Mouse (Mus musculus) MEL (cell line): Measurements from ENCODE around the gene Rpl35. TPM values are rescaled to one million over a fixed set of nuclear protein-coding genes. Genes with fewer than 3 reads are reported as not detected.

Experiments
- DNase-seq: peaks from one replicate; pipeline ENCODE4 v3.0.0; 2011; ENCODE audit warnings: low read depth, low spot score
- H3K27ac ChIP-seq: 2 replicates; pipeline ENCODE4 v1.5.1; 2012; ENCODE audit warnings: low read depth, mild to moderate bottlenecking, control low read depth, low read length, moderate library complexity; ENCODE audit not compliant: control insufficient read depth
- H3K27me3 ChIP-seq, 2 experiments: fragments of 150-350 bp in 1 of 2; sonication (generic) in 1 of 2; 2 replicates each; pipeline ENCODE4 v1.6.1; 2012; ENCODE audit warnings: low read length in 2 of 2, mild to moderate bottlenecking in 2 of 2, improper control_type of control experiment in 1 of 2, moderate library complexity in 1 of 2; ENCODE audit not compliant: insufficient read depth in 2 of 2, control insufficient read depth in 1 of 2
- H3K36me3 ChIP-seq, 2 experiments: 2 replicates each; pipeline ENCODE4 v1.6.1; 2012 to 2014; ENCODE audit warnings: low read length in 2 of 2, improper control_type of control experiment in 1 of 2, inconsistent platforms in 1 of 2, mild to moderate bottlenecking in 1 of 2; ENCODE audit not compliant: insufficient read depth in 2 of 2, control insufficient read depth in 1 of 2
- H3K4me1 ChIP-seq, 2 experiments: fragments of 150-350 bp in 1 of 2; sonication (generic) in 1 of 2; 2 replicates each; pipeline ENCODE4 v1.6.1; 2012; ENCODE audit warnings: low read length in 2 of 2, improper control_type of control experiment in 1 of 2, mild to moderate bottlenecking in 1 of 2; ENCODE audit not compliant: insufficient read depth in 2 of 2, control insufficient read depth in 1 of 2
- H3K4me3 ChIP-seq, 2 experiments: fragments of 150-350 bp in 1 of 2; sonication (generic) in 1 of 2; 2 replicates each; pipeline ENCODE4 v1.5.1; 2012; ENCODE audit warnings: low read depth in 2 of 2, low read length in 2 of 2, mild to moderate bottlenecking in 2 of 2, moderate library complexity in 2 of 2, control low read depth in 1 of 2, improper control_type of control experiment in 1 of 2; ENCODE audit not compliant: control insufficient read depth in 1 of 2, insufficient read depth in 1 of 2
- H3K79me2 ChIP-seq: 2 replicates; pipeline ENCODE4 v1.6.1; 2012; ENCODE audit warnings: mild to moderate bottlenecking, low read length, moderate library complexity; ENCODE audit not compliant: control insufficient read depth, poor library complexity, insufficient read depth
- H3K9ac ChIP-seq: 2 replicates; pipeline ENCODE4 v1.6.1; 2012; ENCODE audit warnings: low read depth, mild to moderate bottlenecking, control low read depth, low read length, moderate library complexity; ENCODE audit not compliant: control insufficient read depth, poor library complexity, severe bottlenecking
- H3K9me3 ChIP-seq: fragments of 150-350 bp; sonication (generic); replicated peaks from 2 replicates; pipeline ENCODE4 v1.6.1; 2012; ENCODE audit warnings: mild to moderate bottlenecking, low read length, improper control_type of control experiment, moderate library complexity; ENCODE audit not compliant: insufficient read depth
- BHLHE40 ChIP-seq: IDR thresholded peaks from 2 replicates; pipeline ENCODE4 v1.6.1; 2012; ENCODE audit warnings: low read depth, mild to moderate bottlenecking, inconsistent platforms, low read length, improper control_type of control experiment, borderline replicate concordance
- CHD1 ChIP-seq: IDR thresholded peaks from 2 replicates; pipeline ENCODE4 v1.6.1; 2012; ENCODE audit warnings: low read depth, mild to moderate bottlenecking, inconsistent platforms, low read length, improper control_type of control experiment
- CHD2 ChIP-seq: IDR thresholded peaks from 2 replicates; pipeline ENCODE4 v1.6.1; 2011; ENCODE audit warnings: low read length, improper control_type of control experiment
- CTCF ChIP-seq, 3 experiments: IDR thresholded peaks in 2 of 3; conservative IDR thresholded peaks in 1 of 3; 2 replicates each; pipeline ENCODE4 v1.5.1; 2011 to 2012; ENCODE audit warnings: low read length in 3 of 3, low read depth in 2 of 3, mild to moderate bottlenecking in 2 of 3, improper control_type of control experiment in 1 of 3, inconsistent platforms in 1 of 3, mixed read lengths in 1 of 3, moderate library complexity in 1 of 3; ENCODE audit not compliant: control insufficient read depth in 1 of 3, insufficient read depth in 1 of 3, poor library complexity in 1 of 3, severe bottlenecking in 1 of 3
- E2F4 ChIP-seq: IDR thresholded peaks from 2 replicates; pipeline ENCODE4 v1.6.1; 2011; ENCODE audit warnings: low read depth, low read length, improper control_type of control experiment, borderline replicate concordance
- ELF1 ChIP-seq: IDR thresholded peaks from 2 replicates; pipeline ENCODE4 v1.6.1; 2014; ENCODE audit warnings: low read depth, mild to moderate bottlenecking, inconsistent platforms, low read length, improper control_type of control experiment, moderate library complexity
- EP300 ChIP-seq, 2 experiments: IDR thresholded peaks; 2 replicates each; pipeline ENCODE4 v1.6.1; 2011; ENCODE audit warnings: improper control_type of control experiment in 2 of 2, low read length in 2 of 2, low read depth in 1 of 2, mild to moderate bottlenecking in 1 of 2
- ETS1 ChIP-seq: IDR thresholded peaks from 2 replicates; pipeline ENCODE4 v1.6.1; 2012; ENCODE audit warnings: low read depth, mild to moderate bottlenecking, inconsistent platforms, low read length, improper control_type of control experiment, moderate library complexity
- GABPA ChIP-seq: IDR thresholded peaks from 2 replicates; pipeline ENCODE4 v1.6.1; 2012; ENCODE audit warnings: low read depth, mild to moderate bottlenecking, inconsistent platforms, low read length, improper control_type of control experiment, moderate library complexity
- HCFC1 ChIP-seq: IDR thresholded peaks from 2 replicates; pipeline ENCODE4 v1.6.1; 2012; ENCODE audit warnings: low read depth, mild to moderate bottlenecking, inconsistent platforms, low read length, improper control_type of control experiment, moderate library complexity
- JUND ChIP-seq: IDR thresholded peaks from 2 replicates; pipeline ENCODE4 v1.6.1; 2011; ENCODE audit warnings: low read depth, mild to moderate bottlenecking, improper control_type of control experiment, low read length
- MAFK ChIP-seq: IDR thresholded peaks from 2 replicates; pipeline ENCODE4 v1.6.1; 2011; ENCODE audit warnings: low read depth, mild to moderate bottlenecking, low read length, improper control_type of control experiment, borderline replicate concordance
- MAX ChIP-seq: IDR thresholded peaks from 2 replicates; pipeline ENCODE4 v1.6.1; 2011; ENCODE audit warnings: low read length, improper control_type of control experiment
- MAZ ChIP-seq: IDR thresholded peaks from 2 replicates; pipeline ENCODE4 v1.6.1; 2012; ENCODE audit warnings: low read depth, mild to moderate bottlenecking, inconsistent platforms, low read length, improper control_type of control experiment
- MEF2A ChIP-seq: IDR thresholded peaks from 2 replicates; pipeline ENCODE4 v1.6.1; 2014; ENCODE audit warnings: low read depth, mild to moderate bottlenecking, inconsistent platforms, low read length, improper control_type of control experiment; ENCODE audit not compliant: poor library complexity, insufficient replicate concordance, severe bottlenecking; ENCODE audit errors: extremely low read depth
- MXI1 ChIP-seq: IDR thresholded peaks from 2 replicates; pipeline ENCODE4 v1.6.1; 2011; ENCODE audit warnings: mild to moderate bottlenecking, low read depth, low read length, improper control_type of control experiment
- MYB ChIP-seq: IDR thresholded peaks from 2 replicates; pipeline ENCODE4 v1.6.1; 2011; ENCODE audit warnings: mild to moderate bottlenecking, low read depth, low read length, improper control_type of control experiment
- MYC ChIP-seq: IDR thresholded peaks from 2 replicates; pipeline ENCODE4 v1.6.1; 2011; ENCODE audit warnings: low read depth, mild to moderate bottlenecking, low read length, improper control_type of control experiment, moderate library complexity
- NELFE ChIP-seq: IDR thresholded peaks from 2 replicates; pipeline ENCODE4 v1.6.1; 2011; ENCODE audit warnings: low read depth, low read length, improper control_type of control experiment
- NRF1 ChIP-seq: IDR thresholded peaks from 2 replicates; pipeline ENCODE4 v1.6.1; 2014; ENCODE audit warnings: low read depth, mild to moderate bottlenecking, inconsistent platforms, low read length, improper control_type of control experiment, moderate library complexity; ENCODE audit not compliant: poor library complexity, insufficient read depth, severe bottlenecking
- POLR2A ChIP-seq, 2 experiments: IDR thresholded peaks; 2 replicates each; pipeline ENCODE4 v1.6.1; 2011 to 2012; ENCODE audit warnings: low read length in 2 of 2, mild to moderate bottlenecking in 2 of 2, control low read depth in 1 of 2, improper control_type of control experiment in 1 of 2, low read depth in 1 of 2, moderate library complexity in 1 of 2; ENCODE audit not compliant: control insufficient read depth in 1 of 2, insufficient read depth in 1 of 2, poor library complexity in 1 of 2
- POLR2AphosphoS2 ChIP-seq: IDR thresholded peaks from 2 replicates; pipeline ENCODE4 v1.6.1; 2011; ENCODE audit warnings: low read length, improper control_type of control experiment
- POLR2AphosphoS5 ChIP-seq: IDR thresholded peaks from 2 replicates; pipeline ENCODE4 v1.6.1; 2012; ENCODE audit warnings: low read depth, borderline replicate concordance, mild to moderate bottlenecking, inconsistent platforms, low read length, moderate library complexity, mixed read lengths
- RAD21 ChIP-seq: IDR thresholded peaks from 2 replicates; pipeline ENCODE4 v1.6.1; 2011; ENCODE audit warnings: mild to moderate bottlenecking, low read depth, low read length, improper control_type of control experiment
- RCOR1 ChIP-seq: IDR thresholded peaks from 2 replicates; pipeline ENCODE4 v1.6.1; 2012; ENCODE audit warnings: low read depth, mild to moderate bottlenecking, inconsistent platforms, low read length, improper control_type of control experiment
- SMC3 ChIP-seq: IDR thresholded peaks from 2 replicates; pipeline ENCODE4 v1.6.1; 2011; ENCODE audit warnings: low read depth, low read length, improper control_type of control experiment
- TBP ChIP-seq: IDR thresholded peaks from 2 replicates; pipeline ENCODE4 v1.8.0; 2011; ENCODE audit warnings: low read depth, low read length, improper control_type of control experiment
- TCF12 ChIP-seq: IDR thresholded peaks from 2 replicates; pipeline ENCODE4 v1.6.1; 2014; ENCODE audit warnings: low read depth, mild to moderate bottlenecking, inconsistent platforms, low read length, improper control_type of control experiment, moderate library complexity
- USF1 ChIP-seq: IDR thresholded peaks from 2 replicates; pipeline ENCODE4 v1.6.1; 2014; ENCODE audit warnings: low read depth, mild to moderate bottlenecking, inconsistent platforms, low read length, improper control_type of control experiment, moderate library complexity
- ZC3H11A ChIP-seq: IDR thresholded peaks from 2 replicates; pipeline ENCODE4 v1.6.1; 2012; ENCODE audit warnings: low read depth, mild to moderate bottlenecking, inconsistent platforms, low read length, improper control_type of control experiment
- ZKSCAN1 ChIP-seq: IDR thresholded peaks from 2 replicates; pipeline ENCODE4 v1.6.1; 2012; ENCODE audit warnings: low read depth, mild to moderate bottlenecking, inconsistent platforms, low read length, improper control_type of control experiment, moderate library complexity
- ZMIZ1 ChIP-seq: IDR thresholded peaks from 2 replicates; pipeline ENCODE4 v1.6.1; 2012; ENCODE audit warnings: low read depth, mild to moderate bottlenecking, inconsistent platforms, low read length, improper control_type of control experiment, moderate library complexity
- polyA plus RNA-seq, 2 experiments: library from polyadenylated mRNA; stranded (reverse) in 1 of 2; unstranded in 1 of 2; fragments of >175 nt in 1 of 2; fragments of >200 nt in 1 of 2; gene quantifications; 2 replicates each; pipeline versions ENCODE4 v1.2.1 to v1.2.4; 2012; ENCODE audit warnings: low replicate concordance in 2 of 2, low read depth in 1 of 2; ENCODE audit not compliant: insufficient read length in 2 of 2, insufficient read depth in 1 of 2, missing spikeins in 1 of 2
- total RNA-seq: library from RNA; depleted of rRNA; stranded (reverse); fragments of 300-350 nt; gene quantifications from 2 replicates; pipeline ENCODE4 v1.2.3, GENCODE M21; 2012

Rpl35 gene
- total and polyA plus RNA-seq, 3 experiments = 930 to 1,814 TPM; not detected in 1

- TF ChIP-seq TCF12 = peak; percentile 63; the same call in 1 of the 2 replicates
- TF ChIP-seq CHD1 = no peak
- Histone ChIP-seq H3K9me3 (no peaks in the 10 kb centered on the region), H3K79me2 (no peaks in the 10 kb centered on the region), H3K36me3 (peaks cover 0 to 9% of the 10 kb centered on the region in 2 experiments; a peak in 2 of 4 replicates), H3K27me3 (no peaks in the 10 kb centered on the region), H3K4me1 (peaks cover 3 to 19% of the 10 kb centered on the region in 2 experiments; a peak in 3 of 4 replicates), H3K9ac (no peak overlapping the region), H3K4me3 (no peak overlapping the region), H3K27ac (no peak overlapping the region)
- no peak for DNase-seq
Measured at GRCm38 (mm10) chr2:38992004-38992403, 13.4 kb downstream of the Rpl35 start.

- Histone ChIP-seq H3K79me2 (no peaks in the 10 kb centered on the region), H3K27ac (peak overlapping the region; percentile 45; the same call in 1 of the 2 replicates), H3K9me3 (no peaks in the 10 kb centered on the region), H3K9ac (0 out of 2 replicates have a peak overlapping the region, but pooled peaks have one; percentile 17), H3K27me3 (no peaks in the 10 kb centered on the region), H3K4me1 (peaks cover 4 to 22% of the 10 kb centered on the region in 2 experiments; a peak in 3 of 4 replicates), H3K4me3 (no peak overlapping the region), H3K36me3 (peaks cover 0 to 9% of the 10 kb centered on the region in 2 experiments; a peak in 2 of 4 replicates)
- DNase-seq = peak; percentile 80
- TF ChIP-seq POLR2AphosphoS5 = no peak
- TF ChIP-seq GABPA = no peak
- TF ChIP-seq POLR2AphosphoS2 = no peak
- TF ChIP-seq TCF12 = peak; percentile 84
- TF ChIP-seq USF1 = no peak
- no peak for TF ChIP-seq POLR2A (IDR thresholded peaks at IDR 0.05; ENCODE audit: control insufficient read depth in 1 of 2, insufficient read depth in 1 of 2, low read depth in 1 of 2, low read length in 2 of 2, poor library complexity in 1 of 2)
- no peak for TF ChIP-seq ZC3H11A
- no peak for TF ChIP-seq SMC3
- no peak for TF ChIP-seq E2F4
- TF ChIP-seq MAZ = no peak
- no peak for TF ChIP-seq ELF1
- peak; percentile 78 to 84 for TF ChIP-seq EP300 (IDR thresholded peaks at IDR 0.05; ENCODE audit: low read depth in 1 of 2, low read length in 2 of 2)
- TF ChIP-seq TBP = no peak
- peak; percentile 17; the same call in 1 of the 2 replicates for TF ChIP-seq RCOR1
- no peak for TF ChIP-seq MAFK
- TF ChIP-seq ZKSCAN1 = no peak
- TF ChIP-seq BHLHE40 = peak; percentile 45; the same call in 1 of the 2 replicates
- no peak for TF ChIP-seq CTCF (IDR thresholded peaks at IDR 0.05 in 2 of 3, conservative IDR thresholded peaks at IDR 0.05 in 1 of 3; ENCODE audit: control insufficient read depth in 1 of 3, insufficient read depth in 1 of 3, low read depth in 2 of 3, low read length in 3 of 3, poor library complexity in 1 of 3, severe bottlenecking in 1 of 3)
- no peak for TF ChIP-seq NELFE
- TF ChIP-seq RAD21 = no peak
- TF ChIP-seq MAX = no peak
- TF ChIP-seq CHD1 = no peak
- no peak for TF ChIP-seq JUND
- TF ChIP-seq MYC = no peak
- TF ChIP-seq MEF2A = no peak
- TF ChIP-seq MXI1 = no peak
- TF ChIP-seq HCFC1 = no peak
- no peak for TF ChIP-seq MYB
- TF ChIP-seq NRF1 = no peak
- peak; percentile 78 for TF ChIP-seq ETS1
- no peak for TF ChIP-seq ZMIZ1
- no peak for TF ChIP-seq CHD2
Measured at GRCm38 (mm10) chr2:38988929-38989328, 16.5 kb downstream of the Rpl35 start.
